Mouse (Mus musculus) heart, embryonic 12.5 days (tissue): ENCODE measurements around the gene Olfr1301. TPM values are rescaled to one million over a fixed set of nuclear protein-coding genes. Genes with fewer than 3 reads are reported as not detected.

ENCODE experiments used
- ATAC-seq: fragments of 200-750 bp; cut with Nextera tagmentation; 2 replicates; pipeline ENCODE4 v1.8.0; 2017; ENCODE audit warnings: moderate TSS enrichment, moderate library complexity; ENCODE audit not compliant: insufficient number of reproducible peaks, low FRiP score
- H3K27ac ChIP-seq: fragments of 300-500 bp; sonication (generic); 2 replicates; pipeline ENCODE4 v1.5.1; 2016; ENCODE audit warnings: mild to moderate bottlenecking, moderate library complexity; ENCODE audit not compliant: poor library complexity, severe bottlenecking
- H3K27me3 ChIP-seq: fragments of 300-500 bp; sonication (generic); replicated peaks from 2 replicates; pipeline ENCODE4 v1.6.1; 2016; ENCODE audit warnings: mild to moderate bottlenecking, moderate library complexity
- H3K36me3 ChIP-seq: fragments of 300-500 bp; sonication (generic); 2 replicates; pipeline ENCODE4 v1.6.1; 2016; ENCODE audit warnings: mild to moderate bottlenecking, moderate library complexity
- H3K4me1 ChIP-seq: fragments of 300-500 bp; sonication (generic); replicated peaks from 2 replicates; pipeline ENCODE4 v1.6.1; 2016; ENCODE audit warnings: mild to moderate bottlenecking
- H3K4me2 ChIP-seq: fragments of 300-500 bp; sonication (generic); 2 replicates; pipeline ENCODE4 v1.6.1; 2016; ENCODE audit warnings: mild to moderate bottlenecking, moderate library complexity
- H3K4me3 ChIP-seq: fragments of 300-500 bp; sonication (generic); 2 replicates; pipeline ENCODE4 v1.5.1; 2016; ENCODE audit warnings: mild to moderate bottlenecking
- H3K9ac ChIP-seq: fragments of 300-500 bp; sonication (generic); 2 replicates; pipeline ENCODE4 v1.6.1; 2016; ENCODE audit warnings: mild to moderate bottlenecking, moderate library complexity
- H3K9me3 ChIP-seq: fragments of 300-500 bp; sonication (generic); replicated peaks from 2 replicates; pipeline ENCODE4 v1.6.1; 2016; ENCODE audit warnings: mild to moderate bottlenecking, moderate library complexity
- WGBS: fragments of 180-500 bp; shearing (Covaris S2); methylation state at CpG from one replicate; pipeline ENCODE4 v1.1.7; 2016; 5-methylcytosine and 5-hydroxymethylcytosine counted together
- polyA plus RNA-seq: library from polyadenylated mRNA; unstranded; fragments of >200 nt; fragmentation: Nextera tagmentation; extraction: Ambion mirVana; gene quantifications from 2 replicates; pipeline ENCODE4 v1.2.1, GENCODE M21; 2016

Gene Olfr1301
- not detected in 2 replicates for polyA plus RNA-seq

DNA sequence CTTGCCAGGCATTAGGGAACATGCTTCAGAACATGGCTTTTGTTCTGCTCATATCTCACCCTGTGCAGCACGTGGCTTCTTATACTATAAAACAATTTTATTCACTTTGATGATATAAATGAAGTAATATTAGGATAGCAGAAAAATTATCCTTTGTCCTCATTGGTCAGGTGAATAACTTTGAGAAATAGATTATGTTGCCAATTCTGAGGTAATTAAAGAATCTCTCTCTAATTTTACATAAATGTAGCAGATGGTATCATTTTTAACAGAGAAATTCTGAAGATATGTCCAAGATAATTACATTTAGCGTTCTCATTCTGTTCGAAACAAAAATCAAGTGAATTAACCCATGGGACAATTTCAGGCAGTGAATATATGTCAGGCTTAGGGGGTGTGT is at the start of gene Olfr1301:
Gene Olfr1301, plus strand, starts transcription at position 301 of the 400 bp plus-strand sequence.
- no peak within 1 kb of the TSS for H3K9ac ChIP-seq
- no peak within 1 kb of the TSS for H3K4me2 ChIP-seq
- H3K4me3 ChIP-seq: no peak within 1 kb of the TSS
- no peaks in the 10 kb centered on the region for H3K4me1 ChIP-seq
- no peak within 1 kb of the TSS for H3K27ac ChIP-seq
- ATAC-seq: no peak
- H3K36me3 ChIP-seq: no peaks in the 10 kb centered on the region
- WGBS: 76% methylated on average over 3 of the region's 3 CpGs
- no peaks in the 10 kb centered on the region for H3K9me3 ChIP-seq
- H3K27me3 ChIP-seq: no peaks in the 10 kb centered on the region

DNA sequence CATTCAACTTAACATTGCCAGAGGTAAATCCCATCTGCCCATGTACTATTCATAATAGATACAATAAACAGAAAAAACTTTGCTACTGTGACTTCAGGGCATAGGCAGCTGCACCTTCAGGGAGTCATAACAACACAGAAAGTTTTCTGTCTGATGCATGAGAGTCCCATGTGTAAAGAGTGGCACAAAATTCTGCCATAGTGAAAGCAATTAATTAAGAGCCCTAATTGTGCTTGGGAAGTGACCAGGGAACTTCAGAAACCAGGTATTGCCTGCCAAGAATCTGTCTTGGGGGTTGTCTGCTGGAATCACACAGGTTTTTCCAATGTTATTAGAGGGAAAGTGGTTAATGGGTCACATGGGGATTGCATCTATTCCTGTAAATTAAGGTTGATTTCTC is 24.1 kb upstream of the Olfr1301 start:
- Histone ChIP-seq H3K36me3 (no peaks in the 10 kb centered on the region), H3K9me3 (no peaks in the 10 kb centered on the region), H3K4me3 (no peak overlapping the region), H3K27me3 (no peaks in the 10 kb centered on the region), H3K9ac (no peak overlapping the region), H3K4me2 (no peak overlapping the region), H3K4me1 (no peaks in the 10 kb centered on the region), H3K27ac (no peak overlapping the region)
- ATAC-seq: no peak

DNA sequence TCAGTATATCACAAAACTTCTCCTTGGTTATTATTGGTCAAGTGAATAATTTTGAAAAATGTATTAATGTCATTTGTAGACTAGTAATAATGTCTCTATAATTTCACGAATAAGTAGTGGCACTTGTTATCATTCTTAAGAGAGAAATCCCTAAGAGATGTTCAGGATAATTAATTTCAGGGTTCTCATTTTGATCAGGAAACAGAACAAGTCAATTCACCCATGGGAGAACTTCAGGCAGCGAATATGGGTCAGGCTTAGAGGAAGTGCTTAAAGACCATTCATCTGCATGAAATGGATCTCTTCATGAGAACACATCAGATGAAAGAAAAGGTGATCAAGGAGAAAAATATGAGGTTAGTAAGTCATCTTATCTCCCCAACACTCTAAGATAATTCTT is 26.3 kb downstream of the Olfr1301 start, which contains the start of gene Olfr1302:
Gene Olfr1302, plus strand, starts transcription at position 301 of the 400 bp plus-strand sequence.
- H3K4me1 ChIP-seq: no peaks in the 10 kb centered on the region
- H3K4me2 ChIP-seq: no peak within 1 kb of the TSS
- H3K36me3 ChIP-seq: no peaks in the 10 kb centered on the region
- no peak within 1 kb of the TSS for H3K4me3 ChIP-seq
- H3K9ac ChIP-seq: no peak within 1 kb of the TSS
- H3K9me3 ChIP-seq: no peaks in the 10 kb centered on the region
- 70% methylated on average over 2 of the region's 2 CpGs for WGBS
- no peak within 1 kb of the TSS for H3K27ac ChIP-seq
- ATAC-seq: no peak
- H3K27me3 ChIP-seq: no peaks in the 10 kb centered on the region

Other genes with a start within 250 kb of the Olfr1301 start
- gene Olfr1293-ps, start 225.8 kb upstream of the Olfr1301 start, polyA plus RNA-seq: not detected in 2 replicates
- not detected in 2 replicates for gene Olfr1294, start 210.7 kb upstream of the Olfr1301 start, polyA plus RNA-seq
- gene Olfr1295, start 181.3 kb upstream of the Olfr1301 start, polyA plus RNA-seq: not detected in 2 replicates
- gene Olfr1297, start 124.5 kb upstream of the Olfr1301 start, polyA plus RNA-seq: not detected in 2 replicates
- gene Olfr1298, start 101.8 kb upstream of the Olfr1301 start, polyA plus RNA-seq: not detected in 2 replicates
- gene Olfr1299, start 89.6 kb upstream of the Olfr1301 start, polyA plus RNA-seq: not detected in 2 replicates
- not detected in 2 replicates for gene Olfr1302, start 26.4 kb downstream of the Olfr1301 start, polyA plus RNA-seq
- not detected in 2 replicates for gene Olfr1303, start 69.3 kb downstream of the Olfr1301 start, polyA plus RNA-seq
- gene Olfr1305, start 126.1 kb downstream of the Olfr1301 start, polyA plus RNA-seq: not detected in 2 replicates
- gene Olfr1306, start 165.3 kb downstream of the Olfr1301 start, polyA plus RNA-seq: not detected in 2 replicates
- gene Olfr1307, start 198.4 kb downstream of the Olfr1301 start, polyA plus RNA-seq: 0.01 TPM in 1 of 2 replicates, not detected in the other
- not detected in 2 replicates for gene Olfr1308, start 213.9 kb downstream of the Olfr1301 start, polyA plus RNA-seq
- gene Olfr1309, start 239.3 kb downstream of the Olfr1301 start, polyA plus RNA-seq: not detected in 2 replicates